Comparison of ENCODE assay signal across 22 mouse cellular contexts in the genomic region with DNA sequence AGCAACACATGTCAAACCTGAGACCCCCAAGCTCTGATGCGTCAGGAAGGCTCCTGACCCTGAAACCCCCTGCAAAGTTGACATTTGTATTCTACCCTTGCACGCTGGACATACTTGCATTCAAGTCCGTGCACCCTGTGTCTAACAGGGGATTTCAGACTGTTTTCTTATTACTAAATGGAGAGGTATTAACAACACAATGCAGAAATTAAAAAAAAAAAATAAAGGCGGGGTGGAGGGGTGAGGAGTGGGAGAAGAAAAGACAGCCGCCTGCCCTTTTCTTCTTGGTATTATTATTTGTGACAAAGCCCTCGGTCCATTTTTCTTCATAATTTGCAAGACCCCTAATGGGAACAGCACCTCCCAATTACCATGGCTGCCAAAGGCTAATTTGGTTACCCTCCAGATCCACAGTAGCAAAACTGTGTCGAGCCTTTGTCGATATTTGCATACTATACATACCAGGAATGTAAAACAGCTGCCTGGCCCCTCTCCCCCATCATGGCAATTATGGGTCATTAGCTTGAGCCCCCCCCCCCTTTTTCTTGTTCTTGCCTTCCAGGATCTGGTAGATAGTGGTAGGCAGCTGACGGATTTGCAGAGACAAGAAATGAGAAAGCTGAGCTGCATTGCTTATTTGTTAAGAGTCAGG.
A peak's percentile ranks its signal among the peaks of the same experiment; 100 is the strongest.
DNase-seq lines count a peak whose midpoint lies in the region; ATAC-seq and TF ChIP-seq lines count a peak whose summit lies in the region.
"Had no signal": no experiment of that assay in that cellular context is flagged by ENCODE, and none has a peak within 500 bp of the region (broad histone marks: within the 10 kb centered on the region; RNA-seq: fewer than 3 reads in every experiment).

No protein-coding gene starts in this region.

- 52% methylated on average over 9 of the region's 9 CpGs for WGBS in embryonic facial prominence, embryonic 11.5 days
- WGBS in embryonic facial prominence, embryonic 10.5 days: 58% methylated on average over 9 of the region's 9 CpGs
- WGBS in intestine, embryonic 14.5 days: 79% methylated on average over 9 of the region's 9 CpGs
- 76% methylated on average over 9 of the region's 9 CpGs for WGBS in intestine, postnatal 0 days
- 24% methylated on average over 9 of the region's 9 CpGs for WGBS in hindbrain, embryonic 13.5 days

- H3K4me2 ChIP-seq in embryonic facial prominence, embryonic 11.5 days (ENCODE audit: low read depth, low read length): no peak overlapping the region
- H3K4me2 ChIP-seq in intestine, embryonic 14.5 days (ENCODE audit: low read length): no peak overlapping the region
- no peak overlapping the region for H3K4me2 ChIP-seq in intestine, postnatal 0 days (replicated peaks; ENCODE audit: low read depth)
- H3K4me2 ChIP-seq in hindbrain, embryonic 13.5 days: no peak overlapping the region
- H3K4me2 ChIP-seq: heart, embryonic 13.5 days; kidney, embryonic 15.5 days; liver, embryonic 11.5 days had no signal

- DNase-seq in embryonic facial prominence, embryonic 11.5 days (ENCODE audit: low spot score): peak; percentile 19
- no peak for DNase-seq in embryonic facial prominence, embryonic 10.5 days (ENCODE audit: low spot score)
- DNase-seq in intestine, embryonic 14.5 days (ENCODE audit: low spot score): peak; percentile 46
- peak; percentile 92 for DNase-seq in brain, embryonic 14.5 days (ENCODE audit: low read depth)
- no peak for DNase-seq in gastrocnemius, adult 2 months
- no peak for DNase-seq in left cerebral cortex, adult 11 months (ENCODE audit: low spot score)
- DNase-seq: adrenal gland, postnatal 10 days; cerebellum, adult 11-12 months; cerebellum, postnatal 14 days; lung, adult 18-20 months; spleen, adult 18-20 months; thymus, postnatal 25 days had no signal

- H3K27me3 ChIP-seq in embryonic facial prominence, embryonic 11.5 days (ENCODE audit: control insufficient read depth, insufficient read depth, low read length): no peaks in the 10 kb centered on the region
- peaks cover 3% of the 10 kb centered on the region for H3K27me3 ChIP-seq in embryonic facial prominence, embryonic 10.5 days (replicated peaks; ENCODE audit: low read depth, poor library complexity, severe bottlenecking)
- H3K27me3 ChIP-seq in intestine, embryonic 14.5 days (replicated peaks; ENCODE audit: control insufficient read depth, insufficient read depth, low read length): no peaks in the 10 kb centered on the region
- H3K27me3 ChIP-seq in intestine, postnatal 0 days (replicated peaks; ENCODE audit: control insufficient read depth, insufficient read depth, low read length): no peaks in the 10 kb centered on the region
- peaks cover 55% of the 10 kb centered on the region for H3K27me3 ChIP-seq in hindbrain, embryonic 13.5 days
- H3K27me3 ChIP-seq: heart, embryonic 13.5 days; kidney, embryonic 15.5 days; megakaryocyte, embryonic 14.5 days had no signal

- ATAC-seq in embryonic facial prominence, embryonic 11.5 days (replicated peaks; ENCODE audit: insufficient number of reproducible peaks, low FRiP score, low TSS enrichment, low read depth): no peak
- ATAC-seq in intestine, embryonic 14.5 days (replicated peaks; ENCODE audit: low FRiP score, low TSS enrichment, low read depth): no peak
- no peak for ATAC-seq in intestine, postnatal 0 days
- 0 out of 2 replicates have a peak, but pooled peaks have one; percentile 36 for ATAC-seq in hindbrain, embryonic 13.5 days (ENCODE audit: low FRiP score)
- ATAC-seq: activated CD4-positive, CD25-positive, alpha-beta regulatory T cell, adult 4 months; intestine, embryonic 16.5 days; Patski had no signal

- TF ChIP-seq POLR2A in brain, embryonic 14.5 days (IDR thresholded peaks at IDR 0.05; ENCODE audit: borderline replicate concordance, extremely low read depth, insufficient read depth, insufficient read length, poor library complexity, severe bottlenecking): no peak

- no peak for TF ChIP-seq CTCF in intestine, postnatal 0 days (IDR thresholded peaks at IDR 0.05; ENCODE audit: low read depth)
- no peak for TF ChIP-seq CTCF in brain, embryonic 14.5 days (IDR thresholded peaks at IDR 0.05; ENCODE audit: borderline replicate concordance, extremely low read depth, insufficient read depth, insufficient read length)
- TF ChIP-seq CTCF in gastrocnemius, adult 2 months (IDR thresholded peaks at IDR 0.05): no peak

- H3K9me3 ChIP-seq in embryonic facial prominence, embryonic 11.5 days (replicated peaks; ENCODE audit: control insufficient read depth, low read length): no peaks in the 10 kb centered on the region
- H3K9me3 ChIP-seq in embryonic facial prominence, embryonic 10.5 days: no peaks in the 10 kb centered on the region
- no peaks in the 10 kb centered on the region for H3K9me3 ChIP-seq in intestine, embryonic 14.5 days (ENCODE audit: control insufficient read depth, low read length)
- no peaks in the 10 kb centered on the region for H3K9me3 ChIP-seq in intestine, postnatal 0 days (ENCODE audit: control insufficient read depth)
- no peaks in the 10 kb centered on the region for H3K9me3 ChIP-seq in hindbrain, embryonic 13.5 days
- H3K9me3 ChIP-seq: heart, embryonic 13.5 days; kidney, embryonic 15.5 days had no signal

- no peaks in the 10 kb centered on the region for H3K4me1 ChIP-seq in embryonic facial prominence, embryonic 11.5 days (ENCODE audit: control insufficient read depth, insufficient read depth, low read length)
- H3K4me1 ChIP-seq in embryonic facial prominence, embryonic 10.5 days: peaks cover 30% of the 10 kb centered on the region
- H3K4me1 ChIP-seq in intestine, embryonic 14.5 days (replicated peaks; ENCODE audit: control insufficient read depth, insufficient read depth, low read length): no peaks in the 10 kb centered on the region
- no peaks in the 10 kb centered on the region for H3K4me1 ChIP-seq in intestine, postnatal 0 days (replicated peaks; ENCODE audit: control insufficient read depth, insufficient read depth, low read length)
- H3K4me1 ChIP-seq in hindbrain, embryonic 13.5 days (replicated peaks): peaks cover 24% of the 10 kb centered on the region
- H3K4me1 ChIP-seq: heart, embryonic 13.5 days; megakaryocyte, embryonic 14.5 days had no signal

- H3K36me3 ChIP-seq in embryonic facial prominence, embryonic 11.5 days (replicated peaks; ENCODE audit: control insufficient read depth, insufficient read depth, low read depth, low read length): no peaks in the 10 kb centered on the region
- no peaks in the 10 kb centered on the region for H3K36me3 ChIP-seq in embryonic facial prominence, embryonic 10.5 days (replicated peaks)
- H3K36me3 ChIP-seq in intestine, embryonic 14.5 days (ENCODE audit: control insufficient read depth, insufficient read depth, low read length): no peaks in the 10 kb centered on the region
- H3K36me3 ChIP-seq in intestine, postnatal 0 days (ENCODE audit: control insufficient read depth, insufficient read depth): no peaks in the 10 kb centered on the region
- H3K36me3 ChIP-seq in hindbrain, embryonic 13.5 days: no peaks in the 10 kb centered on the region
- H3K36me3 ChIP-seq: heart, embryonic 13.5 days; kidney, embryonic 15.5 days had no signal

- H3K9ac ChIP-seq in embryonic facial prominence, embryonic 11.5 days (replicated peaks; ENCODE audit: low read length): no peak overlapping the region
- no peak overlapping the region for H3K9ac ChIP-seq in intestine, embryonic 14.5 days (ENCODE audit: low read length)
- no peak overlapping the region for H3K9ac ChIP-seq in intestine, postnatal 0 days (ENCODE audit: low read depth, low read length)
- H3K9ac ChIP-seq in hindbrain, embryonic 13.5 days: no peak overlapping the region
- H3K9ac ChIP-seq: heart, embryonic 13.5 days; kidney, embryonic 15.5 days had no signal

- H3K27ac ChIP-seq in embryonic facial prominence, embryonic 11.5 days (replicated peaks; ENCODE audit: low read depth, low read length): no peak overlapping the region
- no peak overlapping the region for H3K27ac ChIP-seq in embryonic facial prominence, embryonic 10.5 days (replicated peaks)
- H3K27ac ChIP-seq in intestine, embryonic 14.5 days (ENCODE audit: low read depth): no peak overlapping the region
- H3K27ac ChIP-seq in intestine, postnatal 0 days (ENCODE audit: low read depth, low read length): no peak overlapping the region
- peak overlapping the region; percentile 58 for H3K27ac ChIP-seq in hindbrain, embryonic 13.5 days
- no peak overlapping the region for H3K27ac ChIP-seq in gastrocnemius, adult 2 months
- H3K27ac ChIP-seq: heart, embryonic 13.5 days; kidney, embryonic 15.5 days had no signal

- intact Hi-C loops in gastrocnemius, adult 2 months (cut with DNase I): no loop called here

- H3K4me3 ChIP-seq in embryonic facial prominence, embryonic 11.5 days (ENCODE audit: low read depth, low read length): no peak overlapping the region
- H3K4me3 ChIP-seq in embryonic facial prominence, embryonic 10.5 days: no peak overlapping the region
- no peak overlapping the region for H3K4me3 ChIP-seq in intestine, embryonic 14.5 days (ENCODE audit: low read depth, low read length)
- H3K4me3 ChIP-seq in intestine, postnatal 0 days (ENCODE audit: low read depth, low read length): no peak overlapping the region
- H3K4me3 ChIP-seq in hindbrain, embryonic 13.5 days: no peak overlapping the region
- no peak overlapping the region for H3K4me3 ChIP-seq in gastrocnemius, adult 2 months
- H3K4me3 ChIP-seq: heart, embryonic 13.5 days; kidney, embryonic 15.5 days; megakaryocyte, embryonic 14.5 days; myocyte had no signal

Comparison
In these comparisons a context has a peak if more than half of its experiments do, and no peak if none do; other contexts are left out.
1. DNase-seq: peak in embryonic facial prominence, embryonic 11.5 days (single experiment), intestine, embryonic 14.5 days (single experiment) and brain, embryonic 14.5 days (single experiment); none in embryonic facial prominence, embryonic 10.5 days (single experiment), gastrocnemius, adult 2 months (single experiment) and left cerebral cortex, adult 11 months (single experiment).